Mouse (Mus musculus) midbrain, embryonic 12.5 days (tissue): Measurements from ENCODE around the gene Pcsk6. TPM values are rescaled to one million over a fixed set of nuclear protein-coding genes. Genes with fewer than 3 reads are reported as not detected.
A peak's percentile ranks its signal among the peaks of the same experiment; 100 is the strongest.

Experiments used
- ATAC-seq: fragments of 200-750 bp; cut with Nextera tagmentation; 2 replicates; pipeline ENCODE4 v1.8.0; 2017; ENCODE audit warnings: low read depth, moderate TSS enrichment, moderate library complexity; ENCODE audit not compliant: low FRiP score
- H3K27ac ChIP-seq: fragments of 300-500 bp; sonication (generic); replicated peaks from 2 replicates; pipeline ENCODE4 v1.5.1; 2016; ENCODE audit warnings: mild to moderate bottlenecking
- H3K27me3 ChIP-seq: fragments of 300-500 bp; sonication (generic); 2 replicates; pipeline ENCODE4 v1.6.1; 2016; ENCODE audit warnings: mild to moderate bottlenecking
- H3K36me3 ChIP-seq: fragments of 300-500 bp; sonication (generic); 2 replicates; pipeline ENCODE4 v1.6.1; 2016
- H3K4me1 ChIP-seq: fragments of 300-500 bp; sonication (generic); 2 replicates; pipeline ENCODE4 v1.6.1; 2016
- H3K4me2 ChIP-seq: fragments of 300-500 bp; sonication (generic); replicated peaks from 2 replicates; pipeline ENCODE4 v1.6.1; 2016; ENCODE audit warnings: mild to moderate bottlenecking, moderate library complexity
- H3K4me3 ChIP-seq: fragments of 300-500 bp; sonication (generic); 2 replicates; pipeline ENCODE4 v1.5.1; 2016; ENCODE audit warnings: mild to moderate bottlenecking
- H3K9ac ChIP-seq: fragments of 300-500 bp; sonication (generic); replicated peaks from 2 replicates; pipeline ENCODE4 v1.6.1; 2016; ENCODE audit warnings: mild to moderate bottlenecking, moderate library complexity
- H3K9me3 ChIP-seq: fragments of 300-500 bp; sonication (generic); 2 replicates; pipeline ENCODE4 v1.6.1; 2016; ENCODE audit warnings: mild to moderate bottlenecking
- WGBS: fragments of 180-500 bp; shearing (Covaris S2); methylation state at CpG from one replicate; pipeline ENCODE4 v1.1.7; 2016; 5-methylcytosine and 5-hydroxymethylcytosine counted together
- polyA plus RNA-seq: library from polyadenylated mRNA; unstranded; fragments of >200 nt; fragmentation: Nextera tagmentation; extraction: Ambion mirVana; gene quantifications from 2 replicates; pipeline ENCODE4 v1.2.1, GENCODE M21; 2016

Gene Pcsk6
- polyA plus RNA-seq, 1 experiment from 2014 or later, result 0.69 TPM

DNA sequence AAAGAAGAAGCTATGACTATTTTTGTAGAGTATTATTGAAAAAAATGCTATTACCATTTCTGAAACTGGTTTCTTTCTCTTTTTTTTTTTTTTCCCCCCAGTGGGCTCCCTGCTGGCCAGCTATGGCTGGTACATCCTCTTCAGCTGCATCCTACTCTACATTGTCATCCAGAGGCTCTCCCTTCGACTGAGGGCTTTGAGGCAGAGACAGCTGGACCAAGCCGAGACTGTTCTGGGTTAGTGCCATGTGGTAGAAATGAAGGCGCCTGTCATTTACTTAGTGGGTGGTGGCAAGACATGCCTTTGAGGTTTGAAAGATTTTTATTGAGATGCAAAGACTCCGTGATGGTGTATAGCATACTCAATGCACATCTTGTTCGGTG is 218.7 kb downstream of the Pcsk6 start:
- no peaks in the 10 kb centered on the region for H3K9me3 ChIP-seq
- H3K4me1 ChIP-seq, result peaks cover 17% of the 10 kb centered on the region
- no peak overlapping the region for H3K27ac ChIP-seq
- H3K4me3 ChIP-seq, result peak overlapping the region; percentile 61
- peak overlapping the region; percentile 85 for H3K4me2 ChIP-seq
- 45% methylated on average over 5 of the region's 5 CpGs for WGBS
- ATAC-seq, result no peak
- H3K27me3 ChIP-seq, result no peaks in the 10 kb centered on the region
- H3K9ac ChIP-seq, result peak overlapping the region; percentile 61
- H3K36me3 ChIP-seq, result peaks cover 51% of the 10 kb centered on the region

DNA sequence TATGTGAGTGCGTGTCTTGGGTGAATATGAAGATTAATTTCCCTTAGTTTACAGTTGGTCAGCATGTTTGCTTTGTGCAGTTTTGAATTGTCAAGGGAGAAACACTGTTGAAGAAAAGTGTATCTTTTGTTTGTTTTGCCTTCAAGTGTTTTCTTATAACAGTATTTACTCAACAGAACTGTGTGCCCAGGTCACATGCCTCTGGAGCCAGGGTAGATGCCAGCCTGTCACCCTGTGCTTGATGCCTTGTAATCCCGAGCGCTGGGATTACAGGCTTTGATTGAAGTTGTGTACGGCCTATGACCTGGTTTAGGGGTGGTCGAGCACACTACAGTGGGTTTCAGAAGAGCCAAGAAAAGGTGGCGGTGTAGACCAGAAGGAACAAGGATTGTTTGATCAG is 222.2 kb downstream of the Pcsk6 start:
- H3K4me2 ChIP-seq, result no peak overlapping the region
- peaks cover 69% of the 10 kb centered on the region for H3K36me3 ChIP-seq
- H3K27me3 ChIP-seq, result no peaks in the 10 kb centered on the region
- H3K4me1 ChIP-seq, result peaks cover 16% of the 10 kb centered on the region
- H3K27ac ChIP-seq, result no peak overlapping the region
- no peak for ATAC-seq
- H3K9ac ChIP-seq, result no peak overlapping the region
- H3K9me3 ChIP-seq, result no peaks in the 10 kb centered on the region
- WGBS, result 87% methylated on average over 6 of the region's 6 CpGs
- H3K4me3 ChIP-seq, result no peak overlapping the region

DNA sequence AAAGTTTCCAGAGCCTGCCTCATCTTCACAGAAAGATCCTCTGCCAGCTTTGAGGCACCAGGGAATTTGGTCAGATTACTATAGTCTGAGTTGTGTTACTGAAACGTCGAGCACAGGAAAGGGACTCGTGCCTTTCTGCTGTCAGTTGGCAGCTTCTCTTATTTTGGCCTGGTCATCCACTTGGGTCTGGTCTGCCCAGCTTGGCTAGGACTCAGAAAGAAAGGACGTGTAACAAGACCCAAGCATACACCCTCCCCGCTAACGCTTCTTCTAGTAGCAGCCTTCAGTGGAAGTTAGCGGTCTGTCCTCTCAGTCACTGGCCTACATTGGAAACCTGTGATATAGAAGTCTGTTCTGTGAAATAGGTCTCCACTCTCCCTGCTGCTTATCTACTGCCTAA is 223.0 kb downstream of the Pcsk6 start:
- H3K27ac ChIP-seq, result no peak overlapping the region
- no peak for ATAC-seq
- H3K27me3 ChIP-seq, result no peaks in the 10 kb centered on the region
- H3K36me3 ChIP-seq, result peaks cover 77% of the 10 kb centered on the region
- no peak overlapping the region for H3K9ac ChIP-seq
- 91% methylated on average over 7 of the region's 7 CpGs for WGBS
- H3K4me1 ChIP-seq, result peaks cover 14% of the 10 kb centered on the region
- no peak overlapping the region for H3K4me2 ChIP-seq
- no peak overlapping the region for H3K4me3 ChIP-seq
- no peaks in the 10 kb centered on the region for H3K9me3 ChIP-seq

DNA sequence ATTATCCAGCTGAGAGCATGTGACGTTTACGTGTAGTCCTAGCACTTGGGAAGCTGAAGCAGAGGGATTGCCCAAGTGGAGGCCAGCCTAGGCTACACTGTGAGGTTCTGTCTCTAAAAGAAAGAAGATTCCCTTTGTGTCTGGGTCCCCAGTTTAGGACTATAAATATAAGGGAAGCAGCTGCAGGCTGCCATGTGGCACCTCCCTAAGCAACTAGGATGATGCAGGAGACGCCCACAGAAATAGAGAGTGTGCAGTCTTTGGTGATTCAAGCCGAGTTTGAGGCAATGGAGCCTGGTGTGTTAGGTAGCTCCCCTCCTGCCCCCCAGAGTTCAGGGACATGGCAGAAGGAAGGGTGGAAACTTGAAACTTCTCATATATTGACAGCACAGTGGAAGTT is 226.1 kb downstream of the Pcsk6 start:
- Histone ChIP-seq H3K4me1 (no peaks in the 10 kb centered on the region), H3K4me2 (no peak overlapping the region), H3K9me3 (no peaks in the 10 kb centered on the region), H3K9ac (no peak overlapping the region), H3K36me3 (peaks cover 90% of the 10 kb centered on the region), H3K27ac (no peak overlapping the region), H3K27me3 (no peaks in the 10 kb centered on the region), H3K4me3 (no peak overlapping the region)
- no peak for ATAC-seq
- 93% methylated on average over 4 of the region's 4 CpGs for WGBS

DNA sequence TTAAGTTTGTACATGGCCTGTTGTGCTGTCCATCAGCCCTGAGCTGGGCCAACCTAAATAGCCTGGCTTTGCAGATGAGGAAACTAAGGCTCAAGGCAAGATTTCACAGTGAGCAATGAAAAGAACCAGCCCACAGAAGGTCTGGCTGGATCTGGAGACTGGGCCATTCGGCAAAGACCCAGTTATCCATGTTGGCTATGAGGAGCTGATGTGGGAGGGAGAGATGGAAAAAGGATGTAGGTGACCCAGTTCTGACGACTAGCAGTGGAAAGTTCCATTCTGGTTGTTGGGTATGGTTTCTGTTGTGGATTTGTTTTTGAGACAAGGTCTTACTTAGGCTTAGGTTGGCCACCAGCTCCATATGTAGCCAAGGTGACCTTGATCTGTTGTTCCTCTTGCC is 226.5 kb downstream of the Pcsk6 start:
- Histone ChIP-seq H3K4me1 (no peaks in the 10 kb centered on the region), H3K9me3 (no peaks in the 10 kb centered on the region), H3K27ac (no peak overlapping the region), H3K9ac (no peak overlapping the region), H3K36me3 (peaks cover 86% of the 10 kb centered on the region), H3K27me3 (no peaks in the 10 kb centered on the region), H3K4me3 (no peak overlapping the region), H3K4me2 (no peak overlapping the region)
- 95% methylated on average over 2 of the region's 2 CpGs for WGBS
- ATAC-seq, result no peak

DNA sequence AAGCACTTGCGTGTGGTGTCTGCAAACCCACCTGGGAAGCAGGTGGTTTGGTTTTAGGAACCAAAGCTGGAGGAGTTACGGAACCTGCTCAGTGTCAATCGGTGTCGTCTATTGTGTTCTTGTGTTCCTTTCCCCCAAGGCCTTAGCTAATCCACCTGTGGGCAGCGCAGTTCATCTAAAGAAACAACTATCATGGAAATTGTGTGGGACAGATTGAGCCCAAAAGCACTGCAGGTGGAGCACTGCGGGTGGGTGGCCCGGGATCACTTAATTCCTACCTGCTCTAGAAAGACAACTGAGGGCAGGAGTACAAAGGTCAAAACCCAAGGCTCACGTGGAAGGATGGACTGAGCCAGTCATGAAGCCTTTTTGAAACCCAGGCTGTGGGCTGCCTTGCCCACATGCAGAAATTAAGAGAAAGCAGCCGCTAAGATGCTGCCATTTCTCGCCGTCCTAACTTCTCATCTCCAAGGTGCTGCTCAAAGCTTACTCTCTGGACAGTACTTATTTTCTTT is 229.2 kb downstream of the Pcsk6 start:
- no peak for ATAC-seq
- Histone ChIP-seq H3K27ac (no peak overlapping the region), H3K9me3 (no peaks in the 10 kb centered on the region), H3K27me3 (no peaks in the 10 kb centered on the region), H3K4me3 (no peak overlapping the region), H3K4me1 (no peaks in the 10 kb centered on the region), H3K9ac (no peak overlapping the region), H3K4me2 (no peak overlapping the region), H3K36me3 (peaks cover 60% of the 10 kb centered on the region)
- WGBS, result 80% methylated on average over 11 of the region's 11 CpGs

DNA sequence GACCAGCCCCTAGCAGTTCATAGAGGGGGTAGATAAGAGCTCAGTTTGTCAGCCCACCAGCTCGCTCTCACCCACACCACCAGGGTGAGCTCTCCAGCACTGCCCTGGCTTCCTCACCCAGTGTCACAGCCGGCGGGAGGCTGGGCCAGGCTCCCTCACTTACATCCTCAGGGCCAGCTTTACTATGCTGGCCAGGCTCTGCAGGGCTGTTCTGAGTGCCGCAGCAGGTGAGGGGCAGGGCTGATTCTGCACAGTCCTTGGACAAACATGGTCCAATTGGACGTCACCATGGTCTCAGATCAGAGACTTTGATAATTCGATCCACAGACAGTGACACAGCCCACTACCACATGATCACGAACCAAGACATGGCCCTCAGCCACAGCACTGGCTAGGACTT is 230.0 kb downstream of the Pcsk6 start:
- H3K27me3 ChIP-seq, result no peaks in the 10 kb centered on the region
- no peak overlapping the region for H3K9ac ChIP-seq
- H3K4me3 ChIP-seq, result no peak overlapping the region
- no peak for ATAC-seq
- no peak overlapping the region for H3K27ac ChIP-seq
- no peaks in the 10 kb centered on the region for H3K4me1 ChIP-seq
- no peak overlapping the region for H3K4me2 ChIP-seq
- 87% methylated on average over 7 of the region's 7 CpGs for WGBS
- peaks cover 52% of the 10 kb centered on the region for H3K36me3 ChIP-seq
- no peaks in the 10 kb centered on the region for H3K9me3 ChIP-seq

DNA sequence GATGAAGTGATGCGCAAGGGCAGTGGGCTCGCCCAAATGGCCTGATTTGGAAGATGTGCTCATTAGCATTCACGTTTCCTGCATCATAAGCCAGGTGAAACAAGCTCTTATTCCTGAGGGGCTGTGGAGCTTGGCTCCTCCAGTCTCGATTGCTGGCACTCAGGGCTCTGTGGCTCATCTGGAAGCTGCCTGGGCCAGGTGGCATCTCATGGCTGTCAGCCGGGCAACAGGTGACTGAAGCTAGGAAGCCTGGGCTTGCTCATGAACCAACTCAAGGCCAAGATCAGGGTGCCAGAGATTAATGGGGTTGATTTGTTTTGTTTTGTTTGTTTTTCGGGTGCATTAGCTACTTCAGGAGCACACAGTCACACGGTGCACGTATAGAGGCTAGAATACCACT is 231.1 kb downstream of the Pcsk6 start:
- Histone ChIP-seq H3K27me3 (no peaks in the 10 kb centered on the region), H3K4me2 (no peak overlapping the region), H3K36me3 (peaks cover 41% of the 10 kb centered on the region), H3K27ac (no peak overlapping the region), H3K4me1 (no peaks in the 10 kb centered on the region), H3K9me3 (no peaks in the 10 kb centered on the region), H3K9ac (no peak overlapping the region), H3K4me3 (no peak overlapping the region)
- no peak for ATAC-seq
- WGBS, result 91% methylated on average over 8 of the region's 8 CpGs

DNA sequence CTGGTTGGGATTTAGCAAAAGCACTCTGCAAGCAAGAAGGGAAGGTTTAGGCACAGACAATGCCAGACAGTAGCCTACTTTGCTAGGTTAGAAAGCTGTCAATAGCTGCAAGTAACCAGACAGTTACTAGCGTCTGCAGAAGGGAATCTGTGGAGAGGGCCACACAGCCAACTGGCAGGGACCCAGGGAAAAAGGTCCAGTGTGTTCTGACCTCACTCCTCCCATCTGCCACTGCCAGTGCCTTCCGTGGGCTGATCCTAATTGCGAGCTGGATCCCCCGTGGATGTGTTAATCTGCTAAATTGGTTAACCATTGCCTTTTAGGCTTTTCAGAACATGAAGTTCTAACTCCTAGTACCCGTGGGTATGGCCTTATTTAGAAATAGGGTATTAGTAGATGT is 232.6 kb downstream of the Pcsk6 start:
- Histone ChIP-seq H3K9me3 (no peaks in the 10 kb centered on the region), H3K27me3 (no peaks in the 10 kb centered on the region), H3K4me3 (no peak overlapping the region), H3K27ac (no peak overlapping the region), H3K4me2 (no peak overlapping the region), H3K4me1 (no peaks in the 10 kb centered on the region), H3K9ac (no peak overlapping the region), H3K36me3 (peaks cover 26% of the 10 kb centered on the region)
- ATAC-seq, result no peak
- 83% methylated on average over 5 of the region's 5 CpGs for WGBS

DNA sequence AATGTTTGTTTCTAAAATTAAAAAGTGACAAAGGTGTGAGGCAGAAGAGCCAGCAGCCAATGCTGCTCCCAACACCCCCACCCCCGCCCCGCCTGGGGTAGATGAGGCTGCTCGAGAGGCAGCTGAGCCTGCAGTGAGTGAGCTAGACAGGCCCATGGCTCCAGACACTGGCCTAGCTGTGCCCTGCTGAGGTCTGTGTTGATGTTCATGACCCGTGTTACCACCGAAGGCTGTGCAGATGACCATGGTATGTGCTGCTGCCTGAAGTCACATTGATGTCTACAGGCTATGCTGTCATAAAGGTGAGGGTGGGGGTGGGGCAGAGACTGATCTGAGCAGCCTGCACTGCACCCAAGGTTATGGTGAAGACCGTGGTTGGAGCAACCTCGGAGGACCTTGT is 237.3 kb downstream of the Pcsk6 start:
- no peak for ATAC-seq
- 90% methylated on average over 7 of the region's 7 CpGs for WGBS

More for the DNA sequence above, 237.3 kb downstream of the Pcsk6 start:
- Histone ChIP-seq H3K9me3 (no peaks in the 10 kb centered on the region), H3K27ac (no peak overlapping the region), H3K27me3 (peaks cover 12% of the 10 kb centered on the region; the same call in 1 of the 2 replicates), H3K9ac (no peak overlapping the region), H3K4me1 (no peaks in the 10 kb centered on the region), H3K36me3 (no peaks in the 10 kb centered on the region), H3K4me2 (no peak overlapping the region), H3K4me3 (no peak overlapping the region)

Other genes starting within 250 kb of the Pcsk6 start
- 11.6 and 11.8 TPM in 2 replicates for gene Tarsl2, start 216.8 kb upstream of the Pcsk6 start, polyA plus RNA-seq
- 67.0 and 71.1 TPM in 2 replicates for gene Tm2d3, start 170.6 kb upstream of the Pcsk6 start, polyA plus RNA-seq
- not detected in 2 replicates for gene Gm45213, start 181.9 kb downstream of the Pcsk6 start, polyA plus RNA-seq
- gene Snrpa1, start 197.3 kb downstream of the Pcsk6 start, polyA plus RNA-seq, result 193 and 201 TPM in 2 replicates
- gene Selenos, start 217.9 kb downstream of the Pcsk6 start, polyA plus RNA-seq, result 75.6 and 76.8 TPM in 2 replicates
- gene Chsy1, start 247.8 kb downstream of the Pcsk6 start, polyA plus RNA-seq, result 13.2 and 13.3 TPM in 2 replicates